Mouse (Mus musculus) liver, postnatal 0 days (tissue): ENCODE data around the gene Ppp6r2.

Experiments
- CTCF ChIP-seq: sonication (generic); IDR thresholded peaks from 2 replicates; pipeline ENCODE4 v1.5.1; 2016; ENCODE audit warnings: antibody characterized with exemption, low read depth
- EP300 ChIP-seq: IDR thresholded peaks from 2 replicates; pipeline ENCODE4 v1.6.1; 2016; ENCODE audit warnings: antibody characterized with exemption, low read depth, mild to moderate bottlenecking

DNA sequence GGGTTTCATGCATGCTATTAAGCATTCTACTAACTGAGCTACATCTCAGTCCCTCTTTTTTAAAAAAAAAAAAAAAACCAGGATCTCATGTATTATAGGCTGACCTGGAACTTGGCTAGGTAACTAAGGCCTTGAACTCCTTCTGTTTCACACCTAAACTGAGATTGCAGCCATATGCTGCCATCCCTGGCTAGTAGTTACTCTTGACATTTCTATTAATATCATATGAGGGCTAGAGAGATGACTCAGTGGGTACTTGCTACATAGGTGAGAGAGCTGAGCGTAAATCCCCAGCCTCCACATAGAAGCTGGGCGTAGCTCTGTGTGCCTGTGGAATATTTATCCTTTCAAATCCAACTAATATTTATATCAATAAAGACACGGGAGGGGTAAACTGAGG is 3.6 kb downstream of the Ppp6r2 start:
- TF ChIP-seq CTCF = no peak
- TF ChIP-seq EP300 = no peak
